Mouse (Mus musculus) E14TG2a.4 (cell line): Measurements from ENCODE around the gene Znhit6.
A peak's percentile ranks its signal among the peaks of the same experiment; 100 is the strongest.

Source experiments
- H3K27me3 ChIP-seq: 2 replicates; pipeline ENCODE4 v1.6.1; 2014; ENCODE audit warnings: low read length, control low read depth; ENCODE audit not compliant: insufficient read depth
- H3K36me3 ChIP-seq: 2 replicates; pipeline ENCODE4 v1.6.1; 2014; ENCODE audit warnings: low read length, control low read depth; ENCODE audit not compliant: insufficient read depth
- H3K4me1 ChIP-seq: replicated peaks from 2 replicates; pipeline ENCODE4 v1.6.1; 2014; ENCODE audit warnings: low read depth, low read length, control low read depth
- H3K4me3 ChIP-seq: replicated peaks from 2 replicates; pipeline ENCODE4 v1.5.1; 2014; ENCODE audit warnings: mild to moderate bottlenecking, low read length
- H3K9me3 ChIP-seq: 2 replicates; pipeline ENCODE4 v1.6.1; 2014; ENCODE audit warnings: low read length, control low read depth
- CTCF ChIP-seq: conservative IDR thresholded peaks from 2 replicates; pipeline ENCODE4 v1.5.1; 2014; ENCODE audit warnings: low read length
- NANOG ChIP-seq: IDR thresholded peaks from 2 replicates; pipeline ENCODE4 v1.6.1; 2014; ENCODE audit warnings: borderline replicate concordance, low read length, mixed read lengths
- POU5F1 ChIP-seq: IDR thresholded peaks from 2 replicates; pipeline ENCODE4 v1.6.1; 2014; ENCODE audit warnings: low read length, borderline replicate concordance

The Znhit6 gene

DNA sequence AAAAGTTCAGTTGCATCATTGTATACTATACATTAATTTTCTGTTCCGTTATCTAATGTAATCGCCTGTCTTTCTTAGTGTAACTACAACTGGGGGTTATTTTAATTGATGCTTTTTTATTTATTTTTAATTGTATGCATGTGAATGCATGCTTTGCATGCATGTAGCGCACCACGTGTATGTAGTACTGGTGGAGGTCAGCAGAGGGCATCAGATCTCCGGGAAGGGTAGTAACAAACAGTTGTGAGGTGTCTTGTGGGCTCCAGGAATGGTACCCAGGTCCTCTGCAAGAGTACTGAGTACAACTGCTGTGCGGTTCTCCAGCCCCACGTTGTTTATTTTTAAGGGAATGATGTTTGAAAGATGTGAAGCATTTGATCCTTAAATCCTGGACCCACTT is 23.1 kb downstream of the Znhit6 start:
- H3K4me1 ChIP-seq = peaks cover 15% of the 10 kb centered on the region
- TF ChIP-seq CTCF (peak; percentile 41), NANOG (no peak), POU5F1 (no peak)
- H3K36me3 ChIP-seq = peaks cover 84% of the 10 kb centered on the region
- no peak overlapping the region for H3K4me3 ChIP-seq
- no peaks in the 10 kb centered on the region for H3K9me3 ChIP-seq
- no peaks in the 10 kb centered on the region for H3K27me3 ChIP-seq

DNA sequence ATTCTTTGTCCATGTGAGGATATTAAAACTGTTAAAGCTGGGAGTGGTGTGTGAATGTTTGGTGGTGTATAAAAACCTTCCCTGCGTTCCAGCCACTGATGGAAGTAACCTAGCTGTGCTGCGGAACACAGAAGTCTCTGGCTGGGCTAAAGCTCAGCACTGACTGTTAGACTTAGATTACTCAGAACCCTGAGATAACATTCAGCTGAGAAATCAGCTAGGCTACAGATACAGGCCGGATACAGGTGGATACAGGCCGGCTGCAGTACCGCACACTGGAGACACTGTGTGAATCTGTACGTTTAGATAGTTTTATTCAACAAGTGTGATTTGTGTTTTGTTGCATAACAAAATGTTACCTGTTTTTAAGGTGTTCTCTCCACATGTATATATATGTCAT is 24.8 kb downstream of the Znhit6 start:
- TF ChIP-seq NANOG = no peak
- TF ChIP-seq CTCF = no peak
- no peak for TF ChIP-seq POU5F1
- H3K27me3 ChIP-seq = no peaks in the 10 kb centered on the region
- H3K9me3 ChIP-seq = no peaks in the 10 kb centered on the region
- peaks cover 84% of the 10 kb centered on the region for H3K36me3 ChIP-seq
- H3K4me3 ChIP-seq = no peak overlapping the region
- peaks cover 15% of the 10 kb centered on the region for H3K4me1 ChIP-seq

DNA sequence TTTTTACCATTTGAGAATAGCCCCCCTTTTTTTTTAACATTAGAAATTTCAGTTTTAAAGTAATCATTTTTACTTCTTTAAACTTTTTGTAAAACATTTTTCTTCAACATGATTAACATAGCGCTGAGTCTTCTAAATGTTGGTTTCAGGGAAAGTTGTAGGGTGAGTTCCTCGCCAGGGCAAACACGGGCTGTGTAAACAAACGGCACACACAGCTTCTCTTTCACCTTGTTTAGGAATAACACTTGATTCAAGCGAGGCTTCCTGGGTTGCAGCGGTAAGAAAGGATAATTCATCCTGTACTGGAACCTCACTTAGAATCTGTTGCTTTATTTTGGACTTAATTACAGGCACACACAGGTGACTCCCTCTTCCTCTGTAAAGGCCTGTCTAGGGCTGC is 25.3 kb downstream of the Znhit6 start:
- TF ChIP-seq CTCF (no peak), NANOG (no peak), POU5F1 (no peak)
- Histone ChIP-seq H3K27me3 (no peaks in the 10 kb centered on the region), H3K4me3 (no peak overlapping the region), H3K4me1 (peaks cover 15% of the 10 kb centered on the region), H3K36me3 (peaks cover 85% of the 10 kb centered on the region), H3K9me3 (no peaks in the 10 kb centered on the region)

DNA sequence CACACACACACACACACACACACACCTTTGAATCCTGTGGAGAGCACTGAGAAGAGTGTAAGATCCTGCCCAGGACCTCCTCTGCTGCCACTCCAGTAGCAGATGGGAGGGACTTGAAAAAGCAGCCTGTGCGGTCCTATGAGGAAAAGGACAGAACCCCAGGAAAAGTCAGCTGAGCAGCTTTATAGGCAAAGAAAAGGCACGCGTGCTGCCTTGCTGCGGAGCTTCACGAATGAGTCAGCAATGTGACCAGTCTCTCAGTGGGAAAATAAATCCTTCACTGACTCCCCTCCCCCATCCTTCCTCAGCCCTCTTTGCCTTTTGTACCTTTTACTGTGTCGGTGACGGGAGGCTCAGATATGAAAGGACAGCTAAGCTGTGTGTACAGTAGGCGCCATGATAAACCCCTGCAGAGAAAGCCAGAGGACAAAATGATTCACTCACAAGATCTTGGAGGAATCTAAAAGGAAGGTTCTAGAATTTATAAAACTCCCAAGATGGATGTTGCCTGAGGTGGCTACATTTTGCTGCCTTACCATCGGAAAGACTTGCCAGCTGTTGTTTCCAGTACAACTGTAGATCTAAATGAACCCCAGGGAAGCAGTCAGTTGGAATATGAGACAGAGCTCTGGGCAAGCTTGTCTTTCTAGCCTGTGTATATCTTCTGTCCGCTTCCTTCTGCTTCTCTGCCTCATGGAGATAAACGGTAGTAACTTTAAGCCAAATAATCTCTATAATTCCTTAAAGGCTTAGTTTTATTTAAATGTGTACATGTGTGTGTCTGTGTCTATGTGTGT is 26.6 kb downstream of the Znhit6 start:
- peaks cover 15% of the 10 kb centered on the region for H3K4me1 ChIP-seq
- no peaks in the 10 kb centered on the region for H3K27me3 ChIP-seq
- H3K4me3 ChIP-seq = no peak overlapping the region
- H3K36me3 ChIP-seq = peaks cover 94% of the 10 kb centered on the region
- TF ChIP-seq CTCF = no peak
- TF ChIP-seq POU5F1 = no peak
- no peak for TF ChIP-seq NANOG
- H3K9me3 ChIP-seq = no peaks in the 10 kb centered on the region

DNA sequence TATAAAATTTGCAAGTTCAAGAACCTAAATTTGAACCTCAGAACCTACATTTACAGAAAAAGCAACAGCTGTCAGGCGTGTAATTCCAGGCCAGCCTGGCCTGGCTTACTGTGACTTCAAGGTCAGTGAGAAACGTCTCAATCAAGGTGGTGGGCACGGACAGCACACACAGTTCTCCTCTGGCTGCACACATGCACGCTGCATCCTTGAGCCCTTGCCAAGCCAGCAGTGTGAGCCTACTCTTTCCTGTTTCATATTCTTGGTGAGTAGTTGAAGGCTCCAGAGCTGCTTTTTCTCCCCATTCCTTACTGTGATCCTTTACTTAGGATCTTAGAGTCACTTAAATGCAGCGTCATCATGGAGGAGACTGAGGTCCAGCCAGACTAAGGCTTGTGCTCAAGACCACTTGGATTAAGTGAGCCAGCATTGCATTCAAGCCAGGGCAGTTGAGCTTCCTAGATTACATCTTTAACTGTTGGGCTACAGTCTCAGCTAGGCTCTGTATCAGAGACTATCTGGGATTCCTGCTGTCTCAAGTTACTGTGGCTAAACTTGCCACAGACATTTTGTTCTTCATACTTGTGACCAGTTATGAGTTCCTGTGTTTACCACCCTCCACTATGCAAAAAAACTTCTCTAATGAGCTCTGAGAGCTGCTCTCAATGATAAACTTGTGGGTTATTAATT is 29.6 kb downstream of the Znhit6 start:
- no peak overlapping the region for H3K4me3 ChIP-seq
- no peaks in the 10 kb centered on the region for H3K27me3 ChIP-seq
- no peaks in the 10 kb centered on the region for H3K9me3 ChIP-seq
- peaks cover 73% of the 10 kb centered on the region for H3K36me3 ChIP-seq
- peaks cover 15% of the 10 kb centered on the region for H3K4me1 ChIP-seq
- no peak for TF ChIP-seq POU5F1
- TF ChIP-seq NANOG = no peak
- no peak for TF ChIP-seq CTCF

DNA sequence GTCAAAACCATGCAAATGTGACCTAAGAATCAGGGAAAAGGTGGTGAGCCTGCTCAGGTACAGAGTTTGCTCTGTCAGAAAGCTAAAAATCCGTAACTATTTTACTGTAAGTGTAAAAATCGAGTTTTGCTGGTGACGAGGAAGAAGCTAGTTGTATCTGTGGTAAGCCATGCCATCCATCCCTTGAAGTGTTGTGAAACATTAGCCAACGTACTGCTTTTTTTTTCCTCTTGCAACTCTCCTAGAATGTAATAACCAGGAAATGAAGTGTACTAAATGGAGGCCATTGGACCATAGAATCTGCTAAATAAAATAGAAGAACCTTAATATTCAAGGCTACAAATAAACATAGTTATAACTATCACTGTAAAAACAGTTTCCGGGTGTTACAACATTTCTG is 32.3 kb downstream of the Znhit6 start:
- Histone ChIP-seq H3K4me1 (peaks cover 5% of the 10 kb centered on the region), H3K4me3 (no peak overlapping the region), H3K27me3 (no peaks in the 10 kb centered on the region), H3K36me3 (peaks cover 48% of the 10 kb centered on the region), H3K9me3 (no peaks in the 10 kb centered on the region)
- TF ChIP-seq POU5F1 (no peak), CTCF (no peak), NANOG (no peak)

DNA sequence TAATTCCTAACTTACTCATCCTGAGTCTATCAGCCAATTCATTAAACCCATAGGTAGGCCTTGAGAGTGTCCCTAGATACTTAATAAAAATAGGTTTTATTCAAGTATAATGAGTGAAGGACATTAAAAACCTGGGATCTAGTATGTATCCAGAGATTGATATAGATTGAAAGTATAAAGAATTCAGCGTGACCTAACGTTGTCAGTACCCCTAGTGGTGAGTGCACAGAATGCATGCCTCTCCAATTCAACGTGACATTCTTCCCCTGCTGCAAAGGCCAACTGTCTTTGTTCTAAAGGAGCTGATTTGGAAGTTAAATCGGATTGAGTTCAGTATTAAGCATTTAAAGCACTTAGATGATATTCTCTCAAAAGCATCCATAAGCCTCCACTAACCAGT is 36.7 kb downstream of the Znhit6 start:
- peaks cover 27% of the 10 kb centered on the region for H3K4me1 ChIP-seq
- peaks cover 6% of the 10 kb centered on the region for H3K36me3 ChIP-seq
- no peaks in the 10 kb centered on the region for H3K27me3 ChIP-seq
- H3K9me3 ChIP-seq = no peaks in the 10 kb centered on the region
- TF ChIP-seq POU5F1 (no peak), CTCF (peak; percentile 83), NANOG (no peak)
- H3K4me3 ChIP-seq = no peak overlapping the region

DNA sequence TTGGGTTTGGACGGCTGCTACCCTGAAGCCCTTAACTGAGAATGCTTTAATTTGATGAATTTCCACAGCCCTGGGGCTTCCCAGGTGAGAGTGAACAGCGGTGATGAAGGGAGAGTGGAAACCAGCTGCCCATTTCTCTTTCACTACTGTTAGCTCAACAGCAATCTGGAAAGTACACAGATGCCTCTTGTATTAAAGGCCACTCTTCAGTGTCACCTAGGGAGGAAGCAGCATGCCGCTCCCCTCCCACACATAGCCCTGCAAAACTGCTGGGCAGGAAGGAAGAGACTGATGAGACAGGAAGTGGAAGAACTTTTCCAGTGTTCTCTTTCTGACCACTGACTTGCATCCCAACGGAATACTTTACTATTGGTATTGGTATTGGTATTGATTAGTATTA is 37.2 kb downstream of the Znhit6 start:
- H3K4me3 ChIP-seq = no peak overlapping the region
- H3K9me3 ChIP-seq = no peaks in the 10 kb centered on the region
- no peak for TF ChIP-seq NANOG
- TF ChIP-seq CTCF = no peak
- no peak for TF ChIP-seq POU5F1

DNA sequence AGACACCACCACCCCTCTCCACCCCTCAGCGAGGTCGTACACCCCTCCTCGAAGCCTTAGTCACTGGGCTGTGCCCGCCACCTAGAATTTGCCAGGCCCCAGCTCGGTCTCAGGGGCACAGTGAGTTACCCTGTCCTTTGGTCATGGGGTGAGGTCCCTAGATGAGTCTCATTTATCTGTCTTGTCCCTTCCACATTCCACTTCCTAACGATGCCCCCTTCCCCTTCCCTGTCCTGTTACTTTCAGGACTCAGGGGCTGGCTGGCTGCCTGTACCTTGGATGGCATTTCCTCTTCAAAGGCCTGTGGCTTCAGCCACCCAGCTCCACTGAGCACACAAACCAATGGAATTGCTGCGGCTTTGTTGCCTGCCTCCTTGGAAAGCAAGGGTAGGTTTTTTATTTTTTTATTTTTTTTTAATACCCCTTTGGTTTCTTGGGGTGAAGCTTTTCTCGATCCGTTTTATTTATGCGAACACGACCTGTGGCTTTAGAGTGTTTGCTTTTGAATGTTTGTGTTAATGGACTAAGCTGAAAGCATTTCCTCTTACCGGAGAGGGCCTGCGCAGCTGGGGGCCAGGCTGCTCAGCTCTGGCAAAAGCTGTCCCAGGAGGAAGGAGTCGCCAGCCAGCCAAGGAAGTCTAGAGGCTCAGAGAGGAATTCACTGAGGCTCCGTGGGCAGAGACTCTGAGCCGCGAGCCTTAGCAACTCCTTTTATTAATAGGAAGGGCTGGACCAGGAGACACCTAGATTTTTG is 38.5 kb downstream of the Znhit6 start:
- Histone ChIP-seq H3K9me3 (no peaks in the 10 kb centered on the region), H3K4me3 (no peak overlapping the region), H3K4me1 (peaks cover 40% of the 10 kb centered on the region), H3K36me3 (peaks cover 3% of the 10 kb centered on the region; the same call in 1 of the 2 replicates), H3K27me3 (0 out of 2 replicates have a peak, but pooled peaks cover 4% of the 10 kb centered on the region)
- TF ChIP-seq POU5F1 (no peak), NANOG (no peak), CTCF (no peak)

More for the DNA sequence above, 37.2 kb downstream of the Znhit6 start:
- Histone ChIP-seq H3K36me3 (peaks cover 3% of the 10 kb centered on the region; the same call in 1 of the 2 replicates), H3K4me1 (peaks cover 28% of the 10 kb centered on the region), H3K27me3 (0 out of 2 replicates have a peak, but pooled peaks cover 3% of the 10 kb centered on the region)
